Mouse (Mus musculus) duodenum, adult 2 months (tissue): ENCODE measurements around the gene Gon4l. TPM values are rescaled to one million over a fixed set of nuclear protein-coding genes. Genes with fewer than 3 reads are reported as not detected.

ENCODE experiments used
- polyA plus RNA-seq: library from polyadenylated mRNA; depleted of rRNA; stranded (reverse); fragments of >200 nt; gene quantifications from 2 replicates; pipeline ENCODE4 v1.2.3, GENCODE M21; 2012; ENCODE audit warnings: low replicate concordance; rRNA removed

The Gon4l gene
- polyA plus RNA-seq: 7.2 and 7.7 TPM in 2 replicates

GRCm38 (mm10) chr3:88834951-88835491, at the start of gene Gon4l:
Gene Gon4l (plus strand): TSS chr3:88835231.

GRCm38 (mm10) chr3:88913511-88914383, 78.7 kb downstream of the Gon4l start, which contains the start of gene Msto1:
Gene Msto1 (minus strand): TSS chr3:88913999.

GRCm38 (mm10) chr3:88950576-88951326, 115.7 kb downstream of the Gon4l start, which contains the start of the genes Ash1l and Dap3:
Gene Ash1l (plus strand): TSS chr3:88950622.
Gene Dap3 (minus strand): TSS chr3:88951181.

Other genes starting within 250 kb of the Gon4l start
- 67.3 and 80.5 TPM in 2 replicates for gene Arhgef2, start 229.3 kb upstream of the Gon4l start, polyA plus RNA-seq
- not detected in 2 replicates for gene Rxfp4, start 182.1 kb upstream of the Gon4l start, polyA plus RNA-seq
- gene Khdc4, start 149.4 kb upstream of the Gon4l start, polyA plus RNA-seq: 20.1 and 49.6 TPM in 2 replicates
- gene Rit1, start 118.4 kb upstream of the Gon4l start, polyA plus RNA-seq: 16.2 and 21.1 TPM in 2 replicates
- gene Syt11, start 60.1 kb upstream of the Gon4l start, polyA plus RNA-seq: 1.2 and 1.3 TPM in 2 replicates
- gene Msto1, start 78.8 kb downstream of the Gon4l start, polyA plus RNA-seq: 12.9 and 14.1 TPM in 2 replicates
- gene Ash1l, start 115.4 kb downstream of the Gon4l start, polyA plus RNA-seq: 1.1 and 1.9 TPM in 2 replicates
- 15.1 and 19.1 TPM in 2 replicates for gene Dap3, start 116.0 kb downstream of the Gon4l start, polyA plus RNA-seq